Mouse (Mus musculus) lung, embryonic 15.5 days (tissue): ENCODE data around the gene Slc22a18. TPM values are rescaled to one million over a fixed set of nuclear protein-coding genes. Genes with fewer than 3 reads are reported as not detected.

ENCODE experiments used
- ATAC-seq: fragments of 200-750 bp; cut with Nextera tagmentation; 2 replicates; pipeline ENCODE4 v1.8.0; 2017; ENCODE audit warnings: moderate number of reproducible peaks, borderline replicate concordance; ENCODE audit not compliant: low FRiP score, low TSS enrichment; ENCODE audit errors: extremely low read depth
- H3K27ac ChIP-seq: fragments of 300-500 bp; sonication (generic); 2 replicates; pipeline ENCODE4 v1.5.1; 2015; ENCODE audit warnings: moderate library complexity, mild to moderate bottlenecking, inconsistent platforms
- H3K27me3 ChIP-seq: fragments of 300-500 bp; sonication (generic); 2 replicates; pipeline ENCODE4 v1.6.1; 2015; ENCODE audit warnings: inconsistent platforms
- H3K36me3 ChIP-seq: fragments of 300-500 bp; sonication (generic); 2 replicates; pipeline ENCODE4 v1.6.1; 2015; ENCODE audit warnings: inconsistent platforms
- H3K4me1 ChIP-seq: fragments of 300-500 bp; sonication (generic); 2 replicates; pipeline ENCODE4 v1.6.1; 2015; ENCODE audit warnings: inconsistent platforms
- H3K4me2 ChIP-seq: fragments of 300-500 bp; sonication (generic); 2 replicates; pipeline ENCODE4 v1.6.1; 2015; ENCODE audit warnings: inconsistent platforms, mild to moderate bottlenecking, moderate library complexity
- H3K4me3 ChIP-seq: fragments of 300-500 bp; sonication (generic); 2 replicates; pipeline ENCODE4 v1.5.1; 2015; ENCODE audit warnings: mild to moderate bottlenecking, inconsistent platforms
- H3K9ac ChIP-seq: fragments of 300-500 bp; sonication (generic); 2 replicates; pipeline ENCODE4 v1.6.1; 2015; ENCODE audit warnings: inconsistent platforms
- H3K9me3 ChIP-seq: fragments of 300-500 bp; sonication (generic); 2 replicates; pipeline ENCODE4 v1.6.1; 2016; ENCODE audit warnings: inconsistent platforms
- WGBS: fragments of 180-500 bp; shearing (Covaris S2); methylation state at CpG from one replicate; pipeline ENCODE4 v1.1.7; 2015; 5-methylcytosine and 5-hydroxymethylcytosine counted together
- polyA plus RNA-seq: library from polyadenylated mRNA; unstranded; fragments of >200 nt; fragmentation: Nextera tagmentation; extraction: Ambion mirVana; gene quantifications from 2 replicates; pipeline ENCODE4 v1.2.1, GENCODE M21; 2015

The Slc22a18 gene
- polyA plus RNA-seq, 1 experiment from 2014 or later, result 1.9 TPM

GRCm38 (mm10) chr7:143544368-143544767 is 70.8 kb downstream of the Slc22a18 start:
- WGBS, result 89% methylated on average over 2 of the region's 2 CpGs
- ATAC-seq, result no peak

GRCm38 (mm10) chr7:143546554-143546953 is 73.0 kb downstream of the Slc22a18 start:
- no peaks in the 10 kb centered on the region for H3K27me3 ChIP-seq
- ATAC-seq, result no peak
- H3K4me2 ChIP-seq, result 0 out of 2 replicates have a peak overlapping the region, but pooled peaks have one; percentile 9
- H3K36me3 ChIP-seq, result no peaks in the 10 kb centered on the region
- H3K9me3 ChIP-seq, result no peaks in the 10 kb centered on the region
- H3K9ac ChIP-seq, result 0 out of 2 replicates have a peak overlapping the region, but pooled peaks have one; percentile 7
- 16% methylated on average over 2 of the region's 2 CpGs for WGBS
- H3K27ac ChIP-seq, result no peak overlapping the region
- H3K4me3 ChIP-seq, result no peak overlapping the region
- peaks cover 34% of the 10 kb centered on the region for H3K4me1 ChIP-seq

More at GRCm38 (mm10) chr7:143544368-143544767, 70.8 kb downstream of the Slc22a18 start:
- Histone ChIP-seq H3K4me3 (no peak overlapping the region), H3K27me3 (no peaks in the 10 kb centered on the region), H3K4me2 (no peak overlapping the region), H3K4me1 (peaks cover 28% of the 10 kb centered on the region), H3K9me3 (no peaks in the 10 kb centered on the region), H3K27ac (no peak overlapping the region), H3K36me3 (peaks cover 15% of the 10 kb centered on the region), H3K9ac (no peak overlapping the region)

DNA sequence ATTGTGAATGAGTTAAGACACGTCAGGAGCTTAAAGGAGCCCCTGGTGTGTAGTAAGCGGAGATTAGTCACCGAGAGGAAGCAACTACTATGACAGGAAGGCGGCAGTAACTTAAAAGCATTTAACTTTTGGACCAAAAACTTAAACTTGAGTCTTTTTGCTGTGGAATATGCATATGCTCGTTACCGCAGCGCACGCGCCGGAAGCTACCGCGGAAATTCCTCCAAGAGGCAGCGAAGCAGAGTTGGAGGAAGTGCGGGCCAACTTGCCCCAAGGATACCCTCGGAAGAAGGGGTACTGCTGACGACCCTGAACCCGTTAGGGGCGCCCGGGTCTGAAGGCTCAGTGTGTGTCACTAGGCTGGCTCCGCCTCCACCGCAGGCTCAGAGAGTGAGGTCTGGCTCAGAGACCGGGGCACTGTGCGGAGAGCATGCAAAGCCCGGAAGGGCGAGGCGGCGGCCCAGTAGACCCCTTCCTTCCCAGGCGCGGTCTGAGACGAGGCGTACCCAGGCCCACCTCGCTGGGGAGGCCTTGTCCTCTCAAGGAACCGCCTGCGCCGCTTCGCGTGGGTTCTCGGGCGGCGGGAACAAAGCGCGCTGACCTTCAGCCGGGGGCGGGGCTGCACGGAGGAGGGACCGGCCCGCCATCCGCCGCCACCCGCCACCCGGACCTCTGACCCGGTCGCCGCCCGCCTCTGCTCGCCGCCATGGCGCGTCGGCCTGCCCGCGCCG is 74.9 kb downstream of the Slc22a18 start:
- Histone ChIP-seq H3K36me3 (no peaks in the 10 kb centered on the region), H3K9me3 (no peaks in the 10 kb centered on the region), H3K4me2 (peak overlapping the region; percentile 61), H3K4me3 (peak overlapping the region; percentile 97), H3K27me3 (no peaks in the 10 kb centered on the region), H3K9ac (peak overlapping the region; percentile 92), H3K27ac (peak overlapping the region; percentile 96), H3K4me1 (peaks cover 29% of the 10 kb centered on the region)
- under 1% methylated on average over 53 of the region's 63 CpGs for WGBS
- peak; percentile 82 for ATAC-seq

Other genes starting within 250 kb of the Slc22a18 start
- 553 and 555 TPM in 2 replicates for gene Cdkn1c, start 12.7 kb upstream of the Slc22a18 start, polyA plus RNA-seq
- gene Phlda2, start 29.4 kb downstream of the Slc22a18 start, polyA plus RNA-seq, result 4.7 and 4.9 TPM in 2 replicates
- 254 and 255 TPM in 2 replicates for gene Nap1l4, start 75.4 kb downstream of the Slc22a18 start, polyA plus RNA-seq
- gene Cars, start 126.4 kb downstream of the Slc22a18 start, polyA plus RNA-seq, result 55.7 and 58.9 TPM in 2 replicates
- gene Tnfrsf26, start 155.0 kb downstream of the Slc22a18 start, polyA plus RNA-seq, result 0.33 and 0.44 TPM in 2 replicates
- 7.8 and 8.1 TPM in 2 replicates for gene Tnfrsf22, start 175.9 kb downstream of the Slc22a18 start, polyA plus RNA-seq
- gene Tnfrsf23, start 212.1 kb downstream of the Slc22a18 start, polyA plus RNA-seq, result 1.1 and 1.2 TPM in 2 replicates